13 mouse cellular contexts compared by ENCODE assay signal in genomic region chr6:23337411-23338063, GRCm38 (mm10).
"Had no signal": no experiment of that assay in that cellular context is flagged by ENCODE, and none has a peak within 500 bp of the region (broad histone marks: within the 10 kb centered on the region; RNA-seq: fewer than 3 reads in every experiment).

No protein-coding gene starts in this region.

- H3K36me3 ChIP-seq: limb, embryonic 13.5 days; neural tube, embryonic 13.5 days had no signal

- H3K27ac ChIP-seq: kidney, postnatal 0 days; limb, embryonic 13.5 days; liver, embryonic 14.5 days; neural tube, embryonic 13.5 days had no signal

- H3K4me2 ChIP-seq: limb, embryonic 13.5 days; neural tube, embryonic 13.5 days had no signal

- H3K4me3 ChIP-seq: limb, embryonic 13.5 days; neural tube, embryonic 13.5 days had no signal

- H3K9ac ChIP-seq: limb, embryonic 13.5 days; liver, embryonic 14.5 days; neural tube, embryonic 13.5 days had no signal

- H3K4me1 ChIP-seq: limb, embryonic 13.5 days had no signal

- DNase-seq: kidney, adult 9 months; kidney, postnatal 36 days; layer of hippocampus, adult 9-11 months; lung, adult 18-20 months; retina, postnatal 1 day; right cerebral cortex, postnatal 4 days; spleen, adult 18-20 months; thymus, adult 18-20 months; thymus, postnatal 14 days had no signal

- H3K9me3 ChIP-seq: limb, embryonic 13.5 days; neural tube, embryonic 13.5 days had no signal

- H3K27me3 ChIP-seq: limb, embryonic 13.5 days; neural tube, embryonic 13.5 days had no signal
